Mouse (Mus musculus): Measurements from ENCODE around the gene Psmb3. TPM values are rescaled to one million over a fixed set of nuclear protein-coding genes. Genes with fewer than 3 reads are reported as not detected.

Psmb3 gene
- total and polyA plus RNA-seq, 3 experiments = 648 to 914 TPM; not detected in 1

- Histone ChIP-seq H3K27me3 (ENCODE audit: control insufficient read depth in 1 of 2, insufficient read depth in 2 of 2, low read length in 2 of 2) (no peaks in the 10 kb centered on the region), H3K36me3 (ENCODE audit: control insufficient read depth in 1 of 2, insufficient read depth in 2 of 2, low read length in 2 of 2) (0 out of 4 replicates have a peak, but pooled peaks cover 0 to 2% of the 10 kb centered on the region in 2 experiments), H3K9me3 (replicated peaks; ENCODE audit: insufficient read depth, low read length) (no peaks in the 10 kb centered on the region), H3K4me3 (ENCODE audit: control insufficient read depth in 1 of 2, insufficient read depth in 1 of 2, low read depth in 2 of 2, low read length in 2 of 2) (no peak overlapping the region), H3K79me2 (ENCODE audit: control insufficient read depth, insufficient read depth, low read length, poor library complexity) (peaks cover 45% of the 10 kb centered on the region), H3K9ac (ENCODE audit: control insufficient read depth, low read depth, low read length, poor library complexity, severe bottlenecking) (no peak overlapping the region), H3K4me1 (ENCODE audit: control insufficient read depth in 1 of 2, insufficient read depth in 2 of 2, low read length in 2 of 2) (peaks cover 0 to 7% of the 10 kb centered on the region in 2 experiments; a peak in 1 of 4 replicates), H3K27ac (ENCODE audit: control insufficient read depth, low read depth, low read length) (no peak overlapping the region)
- no peak for TF ChIP-seq MAX (IDR thresholded peaks at IDR 0.05; ENCODE audit: low read length)
- no peak for TF ChIP-seq ETS1 (IDR thresholded peaks at IDR 0.05; ENCODE audit: low read depth, low read length)
- TF ChIP-seq POLR2AphosphoS2 (IDR thresholded peaks at IDR 0.05; ENCODE audit: low read length) = no peak
- no peak for TF ChIP-seq MAZ (IDR thresholded peaks at IDR 0.05; ENCODE audit: low read depth, low read length)
- TF ChIP-seq NELFE (IDR thresholded peaks at IDR 0.05; ENCODE audit: low read depth, low read length) = no peak
- no peak for DNase-seq (ENCODE audit: low read depth, low spot score)
Measured at GRCm38 (mm10) chr11:97740190-97740589, 37.0 kb downstream of the Psmb3 start.

GRCm38 (mm10) chr11:97742157-97742556 lies 39.0 kb downstream of the Psmb3 start:
- H3K9ac ChIP-seq (ENCODE audit: control insufficient read depth, low read depth, low read length, poor library complexity, severe bottlenecking) = no peak overlapping the region

DNA sequence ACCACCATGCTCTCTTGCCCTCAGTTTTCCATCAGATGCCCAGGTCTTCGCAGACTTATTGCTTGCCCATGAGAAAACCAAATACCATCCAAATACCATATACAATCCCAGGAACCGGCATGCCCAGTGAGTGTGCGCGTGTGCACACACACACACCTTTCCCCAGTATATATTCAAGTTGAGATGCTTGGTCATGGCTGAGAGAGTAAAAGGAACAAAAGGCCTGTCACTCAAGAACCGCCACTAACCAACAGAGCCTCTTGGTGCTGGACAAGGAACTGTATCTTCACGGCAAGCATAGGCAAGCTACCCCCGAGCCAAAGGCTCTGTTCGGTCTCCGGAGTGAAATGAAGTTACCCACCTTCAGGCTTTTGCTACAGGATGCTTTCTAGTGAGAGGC lies 39.4 kb downstream of the Psmb3 start:
- TF ChIP-seq POLR2AphosphoS2 (IDR thresholded peaks at IDR 0.05; ENCODE audit: low read length) = no peak
- no peak for TF ChIP-seq POLR2AphosphoS5 (IDR thresholded peaks at IDR 0.05; ENCODE audit: borderline replicate concordance, low read depth, low read length)
- no peak for TF ChIP-seq ETS1 (IDR thresholded peaks at IDR 0.05; ENCODE audit: low read depth, low read length)
- no peak for TF ChIP-seq EP300 (IDR thresholded peaks at IDR 0.05; ENCODE audit: low read depth in 1 of 2, low read length in 2 of 2)
- TF ChIP-seq ZC3H11A (IDR thresholded peaks at IDR 0.05; ENCODE audit: low read depth, low read length) = no peak
- no peak for TF ChIP-seq E2F4 (IDR thresholded peaks at IDR 0.05; ENCODE audit: borderline replicate concordance, low read depth, low read length)
- no peak for TF ChIP-seq TAL1 (IDR thresholded peaks at IDR 0.05; ENCODE audit: low read length)
- no peak for TF ChIP-seq MEF2A (IDR thresholded peaks at IDR 0.05; ENCODE audit: extremely low read depth, insufficient replicate concordance, low read depth, low read length, poor library complexity, severe bottlenecking)
- TF ChIP-seq ZMIZ1 (IDR thresholded peaks at IDR 0.05; ENCODE audit: low read depth, low read length) = no peak
- no peak for TF ChIP-seq TCF12 (IDR thresholded peaks at IDR 0.05; ENCODE audit: low read depth, low read length)
- no peak for TF ChIP-seq ZNF384 (IDR thresholded peaks at IDR 0.05; ENCODE audit: low read depth, low read length)
- no peak for TF ChIP-seq GATA1 (IDR thresholded peaks at IDR 0.05; ENCODE audit: low read depth, low read length)
- TF ChIP-seq CHD2 (IDR thresholded peaks at IDR 0.05; ENCODE audit: low read length) = no peak
- TF ChIP-seq RCOR1 (IDR thresholded peaks at IDR 0.05; ENCODE audit: low read depth, low read length) = no peak
- TF ChIP-seq SMC3 (IDR thresholded peaks at IDR 0.05; ENCODE audit: low read depth, low read length) = no peak
- Histone ChIP-seq H3K36me3 (ENCODE audit: control insufficient read depth in 1 of 2, insufficient read depth in 2 of 2, low read length in 2 of 2) (peaks cover 0 to 4% of the 10 kb centered on the region in 2 experiments; a peak in 1 of 4 replicates), H3K27me3 (ENCODE audit: control insufficient read depth in 1 of 2, insufficient read depth in 2 of 2, low read length in 2 of 2) (no peaks in the 10 kb centered on the region), H3K4me3 (ENCODE audit: control insufficient read depth in 1 of 2, insufficient read depth in 1 of 2, low read depth in 2 of 2, low read length in 2 of 2) (no peak overlapping the region), H3K9me3 (replicated peaks; ENCODE audit: insufficient read depth, low read length) (no peaks in the 10 kb centered on the region), H3K79me2 (ENCODE audit: control insufficient read depth, insufficient read depth, low read length, poor library complexity) (peaks cover 43% of the 10 kb centered on the region), H3K4me1 (ENCODE audit: control insufficient read depth in 1 of 2, insufficient read depth in 2 of 2, low read length in 2 of 2) (peaks cover 0 to 7% of the 10 kb centered on the region in 2 experiments; a peak in 1 of 4 replicates), H3K27ac (ENCODE audit: control insufficient read depth, low read depth, low read length) (no peak overlapping the region), H3K9ac (ENCODE audit: control insufficient read depth, low read depth, low read length, poor library complexity, severe bottlenecking) (no peak overlapping the region)
- no peak for DNase-seq (ENCODE audit: low read depth, low spot score)

More at GRCm38 (mm10) chr11:97742157-97742556, 39.0 kb downstream of the Psmb3 start:
- TF ChIP-seq MAX (IDR thresholded peaks at IDR 0.05; ENCODE audit: low read length) (no peak), ZC3H11A (IDR thresholded peaks at IDR 0.05; ENCODE audit: low read depth, low read length) (no peak), RAD21 (IDR thresholded peaks at IDR 0.05; ENCODE audit: low read depth, low read length) (no peak), BHLHE40 (IDR thresholded peaks at IDR 0.05; ENCODE audit: borderline replicate concordance, low read depth, low read length) (no peak), USF1 (IDR thresholded peaks at IDR 0.05; ENCODE audit: low read depth, low read length) (no peak), MXI1 (IDR thresholded peaks at IDR 0.05; ENCODE audit: low read depth, low read length) (no peak), RCOR1 (IDR thresholded peaks at IDR 0.05; ENCODE audit: low read depth, low read length) (no peak), USF2 (IDR thresholded peaks at IDR 0.05; ENCODE audit: borderline replicate concordance in 1 of 2, insufficient read depth in 1 of 2, low read depth in 1 of 2, low read length in 2 of 2) (no peak), KAT2A (conservative IDR thresholded peaks at IDR 0.05; ENCODE audit: low read depth, low read length) (no peak), EP300 (IDR thresholded peaks at IDR 0.05; ENCODE audit: low read depth in 1 of 2, low read length in 2 of 2) (no peak), ZMIZ1 (IDR thresholded peaks at IDR 0.05; ENCODE audit: low read depth, low read length) (no peak), JUND (IDR thresholded peaks at IDR 0.05; ENCODE audit: low read depth, low read length) (no peak), E2F4 (IDR thresholded peaks at IDR 0.05; ENCODE audit: borderline replicate concordance, low read depth, low read length) (no peak), TAL1 (IDR thresholded peaks at IDR 0.05; ENCODE audit: low read length) (no peak), CHD2 (IDR thresholded peaks at IDR 0.05; ENCODE audit: low read length) (no peak), POLR2AphosphoS5 (IDR thresholded peaks at IDR 0.05; ENCODE audit: borderline replicate concordance, low read depth, low read length) (no peak), NRF1 (IDR thresholded peaks at IDR 0.05; ENCODE audit: insufficient read depth, low read depth, low read length, poor library complexity, severe bottlenecking) (no peak)
- no peaks in the 10 kb centered on the region for H3K27me3 ChIP-seq (ENCODE audit: control insufficient read depth in 1 of 2, insufficient read depth in 2 of 2, low read length in 2 of 2)
- H3K4me3 ChIP-seq (ENCODE audit: control insufficient read depth in 1 of 2, insufficient read depth in 1 of 2, low read depth in 2 of 2, low read length in 2 of 2) = no peak overlapping the region
- no peak overlapping the region for H3K27ac ChIP-seq (ENCODE audit: control insufficient read depth, low read depth, low read length)
- no peaks in the 10 kb centered on the region for H3K9me3 ChIP-seq (replicated peaks; ENCODE audit: insufficient read depth, low read length)
- peaks cover 0 to 4% of the 10 kb centered on the region in 2 experiments; a peak in 1 of 4 replicates for H3K36me3 ChIP-seq (ENCODE audit: control insufficient read depth in 1 of 2, insufficient read depth in 2 of 2, low read length in 2 of 2)
- H3K79me2 ChIP-seq (ENCODE audit: control insufficient read depth, insufficient read depth, low read length, poor library complexity) = peaks cover 43% of the 10 kb centered on the region
- peaks cover 0 to 7% of the 10 kb centered on the region in 2 experiments; a peak in 1 of 4 replicates for H3K4me1 ChIP-seq (ENCODE audit: control insufficient read depth in 1 of 2, insufficient read depth in 2 of 2, low read length in 2 of 2)
- no peak for DNase-seq (ENCODE audit: low read depth, low spot score)

All from MEL (cell line).